Mouse (Mus musculus) lung, embryonic 16.5 days (tissue): ENCODE measurements around the gene Alg14. TPM values are rescaled to one million over a fixed set of nuclear protein-coding genes. Genes with fewer than 3 reads are reported as not detected.
A peak's percentile ranks its signal among the peaks of the same experiment; 100 is the strongest.

Experiments used
- ATAC-seq: fragments of 200-750 bp; cut with Nextera tagmentation; 2 replicates; pipeline ENCODE4 v1.8.0; 2017; ENCODE audit warnings: low read depth, mild to moderate bottlenecking, moderate library complexity
- H3K27ac ChIP-seq: fragments of 300-500 bp; sonication (generic); 2 replicates; pipeline ENCODE4 v1.5.1; 2014; ENCODE audit warnings: mild to moderate bottlenecking, control low read depth, low read length
- H3K27me3 ChIP-seq: fragments of 300-500 bp; sonication (generic); 2 replicates; pipeline ENCODE4 v1.6.1; 2014; ENCODE audit warnings: low read depth, low read length, mixed read lengths; ENCODE audit not compliant: control insufficient read depth, insufficient read depth
- H3K36me3 ChIP-seq: fragments of 300-500 bp; sonication (generic); 2 replicates; pipeline ENCODE4 v1.6.1; 2014; ENCODE audit warnings: low read length; ENCODE audit not compliant: control insufficient read depth, insufficient read depth
- H3K4me1 ChIP-seq: fragments of 300-500 bp; sonication (generic); replicated peaks from 2 replicates; pipeline ENCODE4 v1.6.1; 2014; ENCODE audit warnings: low read length, mixed read lengths; ENCODE audit not compliant: control insufficient read depth, insufficient read depth
- H3K4me2 ChIP-seq: fragments of 300-500 bp; sonication (generic); 2 replicates; pipeline ENCODE4 v1.6.1; 2014; ENCODE audit warnings: low read depth, low read length, control low read depth
- H3K4me3 ChIP-seq: fragments of 300-500 bp; sonication (generic); 2 replicates; pipeline ENCODE4 v1.5.1; 2014; ENCODE audit warnings: mild to moderate bottlenecking, low read length, control low read depth
- H3K9ac ChIP-seq: fragments of 300-500 bp; sonication (generic); 2 replicates; pipeline ENCODE4 v1.6.1; 2014; ENCODE audit warnings: low read length, control low read depth
- H3K9me3 ChIP-seq: fragments of 300-500 bp; sonication (generic); 2 replicates; pipeline ENCODE4 v1.6.1; 2016; ENCODE audit warnings: low read length; ENCODE audit not compliant: control insufficient read depth
- WGBS: fragments of 180-500 bp; shearing (Covaris S2); extraction: QIAGEN DNeasy Blood & Tissue Kit; methylation state at CpG from one replicate; pipeline ENCODE4 v1.1.7; 2014; 5-methylcytosine and 5-hydroxymethylcytosine counted together
- polyA plus RNA-seq: library from polyadenylated mRNA; unstranded; fragments of >200 nt; fragmentation: Nextera tagmentation; extraction: Ambion mirVana; gene quantifications from 2 replicates; pipeline ENCODE4 v1.2.1, GENCODE M21; 2015

Alg14 gene
- polyA plus RNA-seq, 1 experiment from 2014 or later = 46.6 TPM

DNA sequence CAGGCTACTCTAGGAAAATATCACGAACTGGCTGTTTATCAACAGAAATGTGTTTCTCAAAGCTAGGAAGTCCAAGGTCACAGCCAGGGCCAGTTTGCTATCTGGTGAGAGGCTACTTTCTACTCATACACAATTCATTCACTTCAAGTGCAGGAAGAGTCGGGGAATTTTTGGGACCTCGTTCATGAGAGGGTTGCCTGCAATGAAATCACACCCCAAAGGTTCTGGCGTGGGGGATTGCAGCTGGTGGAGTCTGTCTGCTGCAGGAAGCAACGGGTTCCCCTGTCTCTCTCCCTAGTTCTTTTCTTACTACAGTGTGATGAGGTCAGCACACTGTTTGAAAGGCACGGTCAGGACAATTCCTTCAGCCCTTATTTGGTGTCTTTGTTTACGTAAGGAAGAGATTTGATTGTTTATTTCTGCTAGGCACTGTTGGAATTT lies 48.8 kb downstream of the Alg14 start:
- WGBS = 19% methylated on average over 7 of the region's 7 CpGs
- Histone ChIP-seq H3K4me2 (no peak overlapping the region), H3K4me3 (no peak overlapping the region), H3K9ac (no peak overlapping the region), H3K27ac (peak overlapping the region; percentile 81), H3K4me1 (peaks cover 30% of the 10 kb centered on the region), H3K36me3 (no peaks in the 10 kb centered on the region), H3K9me3 (no peaks in the 10 kb centered on the region), H3K27me3 (no peaks in the 10 kb centered on the region)
- ATAC-seq = peak; percentile 75

GRCm38 (mm10) chr3:121343224-121343623 lies 51.7 kb downstream of the Alg14 start:
- no peaks in the 10 kb centered on the region for H3K9me3 ChIP-seq
- ATAC-seq = no peak
- H3K36me3 ChIP-seq = no peaks in the 10 kb centered on the region
- no peak overlapping the region for H3K4me3 ChIP-seq
- H3K27ac ChIP-seq = no peak overlapping the region
- no peak overlapping the region for H3K9ac ChIP-seq
- no peak overlapping the region for H3K4me2 ChIP-seq
- whole genome bisulfite sequencing = 67% methylated on average over 7 of the region's 7 CpGs
- H3K27me3 ChIP-seq = no peaks in the 10 kb centered on the region
- H3K4me1 ChIP-seq = peaks cover 30% of the 10 kb centered on the region

DNA sequence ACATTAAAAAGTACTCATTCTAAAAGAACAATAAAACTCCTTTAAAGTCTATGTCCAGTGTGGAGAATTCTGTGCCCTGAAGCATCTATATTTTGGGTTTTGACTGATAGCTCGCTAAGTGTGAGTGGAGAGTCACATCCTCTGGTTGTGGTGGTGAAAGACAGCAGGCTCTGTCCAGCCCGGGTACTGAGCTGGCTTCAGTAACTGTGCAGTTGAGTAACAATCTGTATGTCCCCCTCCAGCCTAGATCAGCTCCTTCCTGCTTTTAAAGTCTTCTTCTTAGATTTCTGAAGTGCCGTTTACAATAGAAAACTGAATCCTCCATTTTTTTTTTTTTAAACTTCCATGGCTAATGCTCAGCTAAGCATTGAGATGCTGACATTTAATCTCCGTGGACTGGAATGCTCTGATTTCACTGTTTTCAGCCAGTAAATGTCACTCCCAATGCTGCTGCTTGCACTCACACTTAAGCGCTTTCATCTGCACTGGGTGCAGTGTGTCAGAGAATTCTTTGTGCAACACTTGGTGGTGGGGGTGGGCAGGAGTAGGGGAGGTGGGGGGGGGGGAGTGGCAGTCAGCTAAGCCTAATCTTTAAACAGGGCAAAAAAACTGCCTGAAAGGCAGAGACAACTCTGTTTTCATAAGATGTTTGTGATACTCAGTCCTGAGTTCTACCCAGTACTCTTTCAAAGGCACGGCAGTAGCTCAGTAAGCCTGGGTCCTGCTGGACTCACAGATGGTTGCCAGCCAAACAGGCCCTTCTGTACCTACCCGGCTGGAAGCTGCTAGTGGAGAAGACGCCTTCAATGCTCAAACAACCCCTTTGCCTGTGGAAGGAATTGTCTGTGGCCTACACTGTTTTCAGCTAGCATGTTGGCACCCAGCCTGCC lies 52.7 kb downstream of the Alg14 start:
- no peaks in the 10 kb centered on the region for H3K9me3 ChIP-seq
- H3K9ac ChIP-seq = no peak overlapping the region
- H3K27me3 ChIP-seq = no peaks in the 10 kb centered on the region
- no peak overlapping the region for H3K4me3 ChIP-seq
- H3K4me1 ChIP-seq = peaks cover 28% of the 10 kb centered on the region
- no peaks in the 10 kb centered on the region for H3K36me3 ChIP-seq
- H3K4me2 ChIP-seq = no peak overlapping the region
- H3K27ac ChIP-seq = peak overlapping the region; percentile 88
- 15% methylated on average over 8 of the region's 8 CpGs for WGBS
- ATAC-seq = peak; percentile 65

DNA sequence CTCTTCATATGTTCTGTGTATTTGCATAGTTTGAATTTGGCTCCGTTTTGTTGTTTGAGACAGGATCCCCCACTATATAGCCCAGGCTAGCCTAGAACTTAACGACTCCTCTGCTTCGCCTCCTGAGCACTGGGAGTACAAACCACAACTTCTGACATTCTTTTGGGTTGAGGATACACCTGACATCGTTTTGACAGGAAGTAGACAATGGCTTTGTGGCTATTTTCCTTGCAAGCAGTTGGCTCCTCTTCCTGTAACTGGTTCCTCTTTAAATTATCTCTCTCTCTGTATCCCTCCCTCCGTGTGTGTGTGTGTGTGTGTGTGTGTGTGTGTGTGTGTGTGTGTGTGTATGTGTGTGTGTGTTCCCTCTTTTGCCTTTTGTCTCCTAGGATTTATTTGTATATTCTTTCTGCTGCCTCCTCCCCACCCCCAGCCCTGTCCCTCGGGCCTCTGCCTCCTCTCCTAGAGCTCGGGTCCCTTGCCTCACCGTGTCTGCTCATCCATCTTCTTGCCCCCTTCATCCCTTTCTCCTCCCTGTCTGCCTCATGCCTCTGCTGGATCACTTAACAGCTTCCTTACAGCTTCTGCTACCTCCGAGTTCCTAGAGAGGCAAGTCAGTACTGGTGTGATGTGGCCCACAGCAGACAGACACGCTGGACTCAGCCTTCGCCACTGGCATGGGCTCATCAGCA lies 53.5 kb downstream of the Alg14 start:
- no peak overlapping the region for H3K4me3 ChIP-seq
- H3K4me2 ChIP-seq = no peak overlapping the region
- H3K4me1 ChIP-seq = peaks cover 30% of the 10 kb centered on the region
- ATAC-seq = no peak
- no peaks in the 10 kb centered on the region for H3K27me3 ChIP-seq
- H3K36me3 ChIP-seq = no peaks in the 10 kb centered on the region
- 26% methylated on average over 11 of the region's 11 CpGs for WGBS
- H3K9ac ChIP-seq = no peak overlapping the region
- no peaks in the 10 kb centered on the region for H3K9me3 ChIP-seq
- peak overlapping the region; percentile 88 for H3K27ac ChIP-seq

- no peak overlapping the region for H3K9ac ChIP-seq
- H3K4me1 ChIP-seq = peaks cover 30% of the 10 kb centered on the region
- 33% methylated on average over 6 of the region's 6 CpGs for WGBS
- no peaks in the 10 kb centered on the region for H3K27me3 ChIP-seq
- no peak overlapping the region for H3K4me2 ChIP-seq
- no peaks in the 10 kb centered on the region for H3K36me3 ChIP-seq
- H3K9me3 ChIP-seq = no peaks in the 10 kb centered on the region
- ATAC-seq = no peak
- H3K27ac ChIP-seq = peak overlapping the region; percentile 35
- H3K4me3 ChIP-seq = no peak overlapping the region
Observed at GRCm38 (mm10) chr3:121345643-121346000, 54.0 kb downstream of the Alg14 start.

DNA sequence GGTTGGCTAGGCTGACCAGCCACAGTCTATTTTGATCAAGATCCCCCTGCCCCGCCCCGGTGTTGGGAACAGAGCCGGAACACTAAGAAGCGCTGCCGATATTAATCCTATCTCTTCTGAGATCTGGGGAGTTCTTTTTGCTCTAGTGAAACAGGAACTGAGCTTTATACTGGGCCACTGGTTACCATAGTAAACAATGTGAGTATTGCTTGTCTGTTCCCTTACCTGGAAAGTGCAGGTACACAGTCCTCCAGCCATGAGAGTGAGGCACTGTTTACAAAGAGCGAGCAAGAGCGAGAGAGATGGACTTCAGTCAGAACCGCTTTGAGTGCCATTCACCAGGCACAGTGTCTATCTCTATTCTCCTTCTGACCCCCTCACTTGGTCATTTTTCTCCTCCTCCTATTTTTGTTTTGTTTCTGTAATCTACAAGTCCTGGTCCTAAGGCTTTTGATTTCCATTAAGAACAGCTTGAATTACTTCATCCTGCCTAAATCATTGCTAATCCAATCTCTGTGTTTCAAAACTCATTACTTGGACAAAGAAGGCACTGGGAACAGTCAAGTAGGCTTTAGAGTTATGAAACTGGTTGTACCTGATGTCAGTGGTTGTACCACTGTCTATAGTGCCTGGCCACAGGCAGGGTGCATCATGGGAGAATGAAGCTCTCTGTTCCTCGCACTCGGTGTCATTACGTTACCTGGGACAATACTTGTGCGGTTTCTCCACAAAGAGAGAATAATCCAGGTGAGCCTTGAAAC lies 55.1 kb downstream of the Alg14 start:
- no peak overlapping the region for H3K4me3 ChIP-seq
- H3K27me3 ChIP-seq = no peaks in the 10 kb centered on the region
- H3K4me1 ChIP-seq = peaks cover 30% of the 10 kb centered on the region
- no peak overlapping the region for H3K9ac ChIP-seq
- H3K27ac ChIP-seq = no peak overlapping the region
- 72% methylated on average over 12 of the region's 12 CpGs for WGBS
- ATAC-seq = no peak
- H3K9me3 ChIP-seq = no peaks in the 10 kb centered on the region
- no peaks in the 10 kb centered on the region for H3K36me3 ChIP-seq
- H3K4me2 ChIP-seq = no peak overlapping the region

DNA sequence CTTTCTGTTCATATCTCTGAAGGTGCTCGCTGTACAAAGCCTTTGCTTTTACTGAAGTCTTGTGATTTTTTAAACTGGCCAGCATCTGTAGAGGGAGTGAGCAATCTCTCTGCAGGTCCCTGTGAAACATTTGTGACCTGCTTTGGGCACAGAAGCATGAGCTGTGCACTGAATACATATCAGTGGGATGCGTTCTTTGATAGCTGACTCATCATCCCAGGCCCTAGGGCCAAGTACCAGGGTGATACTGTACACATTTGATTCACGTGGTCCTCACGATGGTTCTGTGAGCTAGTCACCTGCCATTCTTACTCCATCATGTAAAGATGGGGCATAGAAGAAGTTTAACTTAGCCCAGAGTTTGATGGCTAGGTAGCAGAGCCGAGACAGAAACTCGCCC lies 57.2 kb downstream of the Alg14 start:
- no peak for ATAC-seq
- H3K27me3 ChIP-seq = no peaks in the 10 kb centered on the region
- no peak overlapping the region for H3K4me3 ChIP-seq
- no peaks in the 10 kb centered on the region for H3K9me3 ChIP-seq
- H3K9ac ChIP-seq = no peak overlapping the region
- WGBS = 84% methylated on average over 6 of the region's 6 CpGs
- no peak overlapping the region for H3K4me2 ChIP-seq
- no peak overlapping the region for H3K27ac ChIP-seq
- peaks cover 27% of the 10 kb centered on the region for H3K4me1 ChIP-seq
- no peaks in the 10 kb centered on the region for H3K36me3 ChIP-seq

- Histone ChIP-seq H3K36me3 (no peaks in the 10 kb centered on the region), H3K4me1 (peaks cover 20% of the 10 kb centered on the region), H3K27me3 (no peaks in the 10 kb centered on the region), H3K9ac (no peak overlapping the region), H3K9me3 (no peaks in the 10 kb centered on the region), H3K4me2 (no peak overlapping the region), H3K27ac (no peak overlapping the region), H3K4me3 (no peak overlapping the region)
- peak; percentile 72 for ATAC-seq
- 63% methylated on average over 33 of the region's 33 CpGs for WGBS
Observed at GRCm38 (mm10) chr3:121349334-121350169, 58.0 kb downstream of the Alg14 start.
